Mouse (Mus musculus): ENCODE data around the gene Psmb9. TPM values are rescaled to one million over a fixed set of nuclear protein-coding genes. Genes with fewer than 3 reads are reported as not detected.

Psmb9 gene
- polyA plus RNA-seq, 2 experiments: 5.8 to 6.0 TPM

GRCm38 (mm10) chr17:34139416-34139815, 48.1 kb downstream of the Psmb9 start:
- peaks cover 3 to 14% of the 10 kb centered on the region in 2 experiments; a peak in 3 of 4 replicates for H3K4me1 ChIP-seq (replicated peaks; ENCODE audit: control insufficient read depth in 2 of 2, insufficient read depth in 2 of 2, low read length in 1 of 2)
- H3K27ac ChIP-seq: no peak overlapping the region
- H3K9me3 ChIP-seq (ENCODE audit: control insufficient read depth, low read length): no peaks in the 10 kb centered on the region
- ATAC-seq (ENCODE audit: insufficient read depth): no peak
- peak overlapping the region; percentile 35 to 37 for H3K4me3 ChIP-seq (ENCODE audit: insufficient read depth in 1 of 2, low read depth in 2 of 2, low read length in 2 of 2)
- H3K9ac ChIP-seq (replicated peaks): peak overlapping the region; percentile 33; the same call in 1 of the 2 replicates
- peak overlapping the region; percentile 66 for H3K4me2 ChIP-seq (ENCODE audit: low read depth)
- no peak for TF ChIP-seq CTCF (IDR thresholded peaks at IDR 0.05; ENCODE audit: low read depth)
- TF ChIP-seq EP300 (IDR thresholded peaks at IDR 0.05; ENCODE audit: low read depth): no peak
- H3K27me3 ChIP-seq (ENCODE audit: control insufficient read depth, insufficient read depth, low read length): peaks cover 19% of the 10 kb centered on the region
- no peaks in the 10 kb centered on the region for H3K36me3 ChIP-seq (replicated peaks; ENCODE audit: control insufficient read depth, insufficient read depth, low read depth)
- WGBS (ENCODE audit: insufficient replicate concordance): 9% methylated on average over 16 of the region's 16 CpGs
- no peak for DNase-seq (ENCODE audit: low read depth in 3 of 3, low spot score in 3 of 3)

GRCm38 (mm10) chr17:34138655-34139054, 48.9 kb downstream of the Psmb9 start:
- ATAC-seq (ENCODE audit: insufficient read depth) (no peak), DNase-seq (ENCODE audit: low read depth in 3 of 3, low spot score in 3 of 3) (no peak)
- Histone ChIP-seq H3K4me3 (ENCODE audit: insufficient read depth in 1 of 2, low read depth in 2 of 2, low read length in 2 of 2) (no peak overlapping the region), H3K9me3 (ENCODE audit: control insufficient read depth, low read length) (no peaks in the 10 kb centered on the region), H3K27me3 (ENCODE audit: control insufficient read depth, insufficient read depth, low read length) (peaks cover 19% of the 10 kb centered on the region), H3K36me3 (replicated peaks; ENCODE audit: control insufficient read depth, insufficient read depth, low read depth) (no peaks in the 10 kb centered on the region), H3K4me2 (ENCODE audit: low read depth) (no peak overlapping the region), H3K27ac (no peak overlapping the region), H3K4me1 (replicated peaks; ENCODE audit: control insufficient read depth in 2 of 2, insufficient read depth in 2 of 2, low read length in 1 of 2) (peaks cover 3 to 14% of the 10 kb centered on the region in 2 experiments; a peak in 3 of 4 replicates), H3K9ac (replicated peaks) (no peak overlapping the region)
- TF ChIP-seq EP300 (IDR thresholded peaks at IDR 0.05; ENCODE audit: low read depth) (no peak), CTCF (IDR thresholded peaks at IDR 0.05; ENCODE audit: low read depth) (no peak)
- 73% methylated on average over 7 of the region's 7 CpGs for WGBS (ENCODE audit: insufficient replicate concordance)

DNA sequence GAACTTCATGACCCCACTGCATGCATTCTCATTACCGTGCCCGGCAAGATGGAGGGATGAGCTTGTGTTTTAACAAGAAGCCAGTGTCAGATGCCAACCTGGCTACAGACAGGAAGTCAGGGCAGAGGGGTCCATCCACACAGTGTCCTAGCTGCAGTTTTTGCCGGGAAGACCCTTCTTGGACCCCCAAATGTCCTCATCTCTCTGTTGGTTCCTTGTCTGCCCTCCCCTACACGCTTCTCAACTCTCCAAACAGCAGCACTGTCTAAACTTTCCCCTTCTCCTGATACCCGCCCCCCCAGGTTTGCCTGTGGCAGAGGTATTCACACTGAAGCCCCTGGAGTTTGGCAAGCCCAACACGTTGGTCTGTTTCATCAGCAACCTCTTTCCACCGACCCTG, 50.0 kb downstream of the Psmb9 start:
- DNase-seq (ENCODE audit: low read depth in 3 of 3, low spot score in 3 of 3) (no peak), ATAC-seq (ENCODE audit: insufficient read depth) (no peak)
- Histone ChIP-seq H3K9ac (replicated peaks) (no peak overlapping the region), H3K36me3 (replicated peaks; ENCODE audit: control insufficient read depth, insufficient read depth, low read depth) (no peaks in the 10 kb centered on the region), H3K27ac (no peak overlapping the region), H3K4me2 (ENCODE audit: low read depth) (no peak overlapping the region), H3K4me3 (ENCODE audit: insufficient read depth in 1 of 2, low read depth in 2 of 2, low read length in 2 of 2) (no peak overlapping the region), H3K27me3 (ENCODE audit: control insufficient read depth, insufficient read depth, low read length) (peaks cover 19% of the 10 kb centered on the region), H3K9me3 (ENCODE audit: control insufficient read depth, low read length) (no peaks in the 10 kb centered on the region), H3K4me1 (replicated peaks; ENCODE audit: control insufficient read depth in 2 of 2, insufficient read depth in 2 of 2, low read length in 1 of 2) (peaks cover 3 to 12% of the 10 kb centered on the region in 2 experiments; a peak in 3 of 4 replicates)
- no peak for TF ChIP-seq CTCF (IDR thresholded peaks at IDR 0.05; ENCODE audit: low read depth)
- no peak for TF ChIP-seq EP300 (IDR thresholded peaks at IDR 0.05; ENCODE audit: low read depth)
- WGBS (ENCODE audit: insufficient replicate concordance): 55% methylated on average over 7 of the region's 7 CpGs

DNA sequence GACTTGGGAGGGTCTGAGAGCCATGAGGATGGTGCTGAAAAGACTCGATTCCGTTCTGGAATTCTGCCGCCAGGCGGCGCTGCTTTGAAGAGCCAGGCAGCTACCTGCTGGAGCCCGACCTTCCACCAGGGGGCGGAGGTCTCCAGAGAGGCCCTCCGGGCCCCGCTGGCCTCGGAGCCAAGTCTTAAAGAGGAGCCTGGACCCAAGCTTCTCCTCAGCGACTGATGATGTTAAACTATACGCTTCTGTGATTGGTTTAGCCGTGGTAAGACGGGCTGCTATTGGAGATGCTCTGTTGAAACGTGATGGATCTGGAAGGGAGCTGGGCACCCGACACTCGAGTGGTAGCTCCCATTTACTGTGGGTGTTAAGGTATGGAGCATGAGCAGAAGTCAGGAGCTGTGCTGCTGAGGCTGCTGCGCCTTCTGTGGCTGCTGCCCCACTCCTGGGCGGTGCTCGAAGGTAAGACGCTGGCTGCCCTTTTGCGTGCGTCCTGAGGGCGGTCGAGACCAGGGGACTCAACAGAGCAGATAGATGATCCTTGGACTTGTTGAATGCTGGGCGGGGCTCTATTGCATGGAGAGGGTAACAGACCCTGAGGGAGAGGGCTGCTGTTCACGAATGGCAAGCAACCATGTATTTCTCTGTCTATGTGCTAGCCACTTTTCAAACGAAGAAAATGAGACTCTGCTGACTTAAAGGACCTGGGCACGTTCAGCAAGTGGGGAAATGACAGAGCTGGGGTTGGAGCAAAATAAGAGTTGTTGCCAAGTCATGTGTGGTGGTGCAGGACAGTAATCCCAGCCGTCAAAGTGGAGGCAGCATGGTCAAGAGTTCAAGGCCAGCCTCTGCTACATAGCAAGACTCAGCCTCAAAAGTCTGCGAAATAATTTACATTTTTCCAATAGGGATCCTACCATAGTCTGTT, 52.0 kb downstream of the Psmb9 start:
- peak; percentile 87 for ATAC-seq (ENCODE audit: insufficient read depth)
- no peak overlapping the region for H3K9ac ChIP-seq (replicated peaks)
- TF ChIP-seq EP300 (IDR thresholded peaks at IDR 0.05; ENCODE audit: low read depth) (no peak), CTCF (IDR thresholded peaks at IDR 0.05; ENCODE audit: low read depth) (peak; percentile 100)
- H3K36me3 ChIP-seq (replicated peaks; ENCODE audit: control insufficient read depth, insufficient read depth, low read depth): no peaks in the 10 kb centered on the region
- H3K9me3 ChIP-seq (ENCODE audit: control insufficient read depth, low read length): no peaks in the 10 kb centered on the region
- H3K4me1 ChIP-seq (replicated peaks; ENCODE audit: control insufficient read depth in 2 of 2, insufficient read depth in 2 of 2, low read length in 1 of 2): peaks cover 3 to 12% of the 10 kb centered on the region in 2 experiments; a peak in 3 of 4 replicates
- peak; percentile 88 to 90 (median 89) for DNase-seq (ENCODE audit: low read depth in 3 of 3, low spot score in 3 of 3)
- 6% methylated on average over 31 of the region's 31 CpGs for WGBS (ENCODE audit: insufficient replicate concordance)
- peak overlapping the region; percentile 7 to 27 for H3K4me3 ChIP-seq (ENCODE audit: insufficient read depth in 1 of 2, low read depth in 2 of 2, low read length in 2 of 2)
- H3K27ac ChIP-seq: no peak overlapping the region
- peak overlapping the region; percentile 48 for H3K4me2 ChIP-seq (ENCODE audit: low read depth)
- peaks cover 16% of the 10 kb centered on the region for H3K27me3 ChIP-seq (ENCODE audit: control insufficient read depth, insufficient read depth, low read length)

DNA sequence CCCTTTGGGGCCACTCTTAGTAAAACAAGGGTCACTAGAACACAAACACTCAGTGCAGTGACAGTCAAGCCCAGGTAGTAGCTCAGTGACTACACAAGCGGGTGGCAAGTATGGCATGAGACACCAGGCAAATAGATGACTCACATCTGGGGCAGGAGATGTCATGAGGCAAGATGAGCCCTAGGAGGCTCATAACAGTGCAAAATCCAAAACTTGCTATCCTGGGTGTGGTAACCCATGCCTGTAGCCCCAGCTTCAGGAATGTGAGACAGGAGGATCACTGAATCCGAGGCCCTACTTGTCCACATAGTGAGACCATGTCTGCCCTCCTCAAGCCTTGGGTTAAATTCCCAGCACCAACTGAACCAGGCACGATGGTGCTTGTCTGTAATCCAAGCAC, 53.1 kb downstream of the Psmb9 start:
- Histone ChIP-seq H3K27me3 (ENCODE audit: control insufficient read depth, insufficient read depth, low read length) (peaks cover 8% of the 10 kb centered on the region), H3K9me3 (ENCODE audit: control insufficient read depth, low read length) (no peaks in the 10 kb centered on the region), H3K4me1 (replicated peaks; ENCODE audit: control insufficient read depth in 2 of 2, insufficient read depth in 2 of 2, low read length in 1 of 2) (peaks cover 0 to 4% of the 10 kb centered on the region in 2 experiments; a peak in 1 of 4 replicates), H3K9ac (replicated peaks) (no peak overlapping the region), H3K4me2 (ENCODE audit: low read depth) (no peak overlapping the region), H3K27ac (no peak overlapping the region), H3K36me3 (replicated peaks; ENCODE audit: control insufficient read depth, insufficient read depth, low read depth) (no peaks in the 10 kb centered on the region), H3K4me3 (ENCODE audit: insufficient read depth in 1 of 2, low read depth in 2 of 2, low read length in 2 of 2) (no peak overlapping the region)
- no peak for ATAC-seq (ENCODE audit: insufficient read depth)
- 62% methylated on average over 3 of the region's 3 CpGs for WGBS (ENCODE audit: insufficient replicate concordance)
- TF ChIP-seq EP300 (IDR thresholded peaks at IDR 0.05; ENCODE audit: low read depth) (no peak), CTCF (IDR thresholded peaks at IDR 0.05; ENCODE audit: low read depth) (no peak)
- DNase-seq (ENCODE audit: low read depth in 3 of 3, low spot score in 3 of 3): no peak
